Mouse (Mus musculus): ENCODE results near the gene Nr4a1. TPM values are rescaled to one million over a fixed set of nuclear protein-coding genes. Genes with fewer than 3 reads are reported as not detected.
A peak's percentile ranks its signal among the peaks of the same experiment; 100 is the strongest.

Gene Nr4a1
- polyA plus RNA-seq, 1 experiment, result 31.9 TPM

GRCm38 (mm10) chr15:101230995-101231647 is 22.9 kb upstream of the Nr4a1 start:
- TF ChIP-seq CTCF (IDR thresholded peaks at IDR 0.05; ENCODE audit: low read depth, low read length) (peak; percentile 58), POLR2A (IDR thresholded peaks at IDR 0.05; ENCODE audit: insufficient read depth, low read length) (no peak)
- Histone ChIP-seq H3K9ac (ENCODE audit: low read depth, poor library complexity, severe bottlenecking) (peak overlapping the region; percentile 82), H3K9me3 (replicated peaks; ENCODE audit: control insufficient read depth, insufficient read depth, low read length, poor library complexity, severe bottlenecking) (no peaks in the 10 kb centered on the region), H3K4me1 (ENCODE audit: control insufficient read depth, insufficient read depth, low read length) (peaks cover 15% of the 10 kb centered on the region), H3K27me3 (ENCODE audit: control insufficient read depth, insufficient read depth, low read length, poor library complexity, severe bottlenecking) (no peaks in the 10 kb centered on the region), H3K27ac (ENCODE audit: insufficient read depth, low read length) (peak overlapping the region; percentile 10), H3K36me3 (ENCODE audit: control insufficient read depth, insufficient read depth, low read length, poor library complexity, severe bottlenecking) (peaks cover 12% of the 10 kb centered on the region), H3K4me3 (ENCODE audit: low read depth, low read length) (peak overlapping the region; percentile 41)

- peaks cover 12% of the 10 kb centered on the region for H3K36me3 ChIP-seq (ENCODE audit: control insufficient read depth, insufficient read depth, low read length, poor library complexity, severe bottlenecking)
These were observed 22.4 kb upstream of the Nr4a1 start for GRCm38 (mm10) chr15:101231648-101232180.

DNA sequence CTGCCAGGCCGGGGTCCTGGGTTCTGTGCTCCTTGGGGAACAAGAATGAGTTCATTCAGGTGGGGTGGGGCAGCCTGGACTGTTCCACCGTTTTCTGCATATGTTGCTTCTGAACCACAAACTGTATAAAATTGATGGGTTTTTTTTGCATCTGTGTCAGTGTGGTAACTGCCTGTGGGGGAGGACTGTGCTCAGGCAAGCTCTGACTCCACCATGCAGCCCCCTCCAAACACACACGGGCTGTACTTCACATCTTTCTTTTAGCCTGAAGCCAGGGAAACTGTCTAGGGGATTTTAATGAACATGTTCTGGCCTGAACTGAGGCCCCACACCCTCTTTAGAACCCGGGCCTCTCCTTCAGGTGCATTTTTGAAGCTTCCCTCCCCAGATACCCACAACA is 21.5 kb upstream of the Nr4a1 start:
- Histone ChIP-seq H3K9ac (ENCODE audit: low read depth, poor library complexity, severe bottlenecking) (peak overlapping the region; percentile 82), H3K4me1 (ENCODE audit: control insufficient read depth, insufficient read depth, low read length) (peaks cover 15% of the 10 kb centered on the region), H3K4me3 (ENCODE audit: low read depth, low read length) (no peak overlapping the region), H3K9me3 (replicated peaks; ENCODE audit: control insufficient read depth, insufficient read depth, low read length, poor library complexity, severe bottlenecking) (no peaks in the 10 kb centered on the region), H3K27ac (ENCODE audit: insufficient read depth, low read length) (peak overlapping the region; percentile 55), H3K36me3 (ENCODE audit: control insufficient read depth, insufficient read depth, low read length, poor library complexity, severe bottlenecking) (peaks cover 12% of the 10 kb centered on the region), H3K27me3 (ENCODE audit: control insufficient read depth, insufficient read depth, low read length, poor library complexity, severe bottlenecking) (no peaks in the 10 kb centered on the region)
- TF ChIP-seq CTCF (IDR thresholded peaks at IDR 0.05; ENCODE audit: low read depth, low read length) (no peak), POLR2A (IDR thresholded peaks at IDR 0.05; ENCODE audit: insufficient read depth, low read length) (no peak), EP300 (IDR thresholded peaks at IDR 0.05; ENCODE audit: insufficient read depth, low read depth, low read length) (no peak)

More at GRCm38 (mm10) chr15:101231648-101232180, 22.4 kb upstream of the Nr4a1 start:
- H3K27me3 ChIP-seq (ENCODE audit: control insufficient read depth, insufficient read depth, low read length, poor library complexity, severe bottlenecking), result no peaks in the 10 kb centered on the region
- H3K27ac ChIP-seq (ENCODE audit: insufficient read depth, low read length), result peak overlapping the region; percentile 55
- peak overlapping the region; percentile 41 for H3K4me3 ChIP-seq (ENCODE audit: low read depth, low read length)
- H3K9ac ChIP-seq (ENCODE audit: low read depth, poor library complexity, severe bottlenecking), result peak overlapping the region; percentile 82
- no peaks in the 10 kb centered on the region for H3K9me3 ChIP-seq (replicated peaks; ENCODE audit: control insufficient read depth, insufficient read depth, low read length, poor library complexity, severe bottlenecking)
- H3K4me1 ChIP-seq (ENCODE audit: control insufficient read depth, insufficient read depth, low read length), result peaks cover 15% of the 10 kb centered on the region
- TF ChIP-seq POLR2A (IDR thresholded peaks at IDR 0.05; ENCODE audit: insufficient read depth, low read length) (no peak), EP300 (IDR thresholded peaks at IDR 0.05; ENCODE audit: insufficient read depth, low read depth, low read length) (no peak), CTCF (IDR thresholded peaks at IDR 0.05; ENCODE audit: low read depth, low read length) (no peak)

DNA sequence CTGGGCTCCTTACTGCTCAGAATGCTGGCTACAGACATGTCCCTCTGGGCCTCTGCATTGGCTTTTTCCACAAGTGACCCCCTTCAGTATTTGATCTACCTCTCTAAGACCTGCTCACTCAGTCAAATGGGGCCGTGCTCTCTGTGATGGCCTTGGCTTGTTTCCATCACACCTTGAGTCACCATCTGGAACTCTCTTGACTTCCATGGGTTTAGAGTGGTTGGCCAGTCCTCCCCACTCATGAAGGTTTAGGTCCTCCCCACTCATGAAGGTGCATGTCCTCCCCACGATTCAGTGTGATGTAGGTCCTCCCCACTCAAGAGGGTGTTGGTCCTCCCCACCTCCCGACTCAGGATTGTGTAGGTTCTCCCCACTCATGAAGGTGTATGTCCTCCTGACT is 20.9 kb upstream of the Nr4a1 start:
- TF ChIP-seq POLR2A (IDR thresholded peaks at IDR 0.05; ENCODE audit: insufficient read depth, low read length) (no peak), CTCF (IDR thresholded peaks at IDR 0.05; ENCODE audit: low read depth, low read length) (no peak), EP300 (IDR thresholded peaks at IDR 0.05; ENCODE audit: insufficient read depth, low read depth, low read length) (no peak)
- H3K4me3 ChIP-seq (ENCODE audit: low read depth, low read length), result no peak overlapping the region
- H3K36me3 ChIP-seq (ENCODE audit: control insufficient read depth, insufficient read depth, low read length, poor library complexity, severe bottlenecking), result peaks cover 12% of the 10 kb centered on the region
- H3K9me3 ChIP-seq (replicated peaks; ENCODE audit: control insufficient read depth, insufficient read depth, low read length, poor library complexity, severe bottlenecking), result no peaks in the 10 kb centered on the region
- no peak overlapping the region for H3K9ac ChIP-seq (ENCODE audit: low read depth, poor library complexity, severe bottlenecking)
- H3K4me1 ChIP-seq (ENCODE audit: control insufficient read depth, insufficient read depth, low read length), result peaks cover 15% of the 10 kb centered on the region
- no peaks in the 10 kb centered on the region for H3K27me3 ChIP-seq (ENCODE audit: control insufficient read depth, insufficient read depth, low read length, poor library complexity, severe bottlenecking)
- H3K27ac ChIP-seq (ENCODE audit: insufficient read depth, low read length), result peak overlapping the region; percentile 55

DNA sequence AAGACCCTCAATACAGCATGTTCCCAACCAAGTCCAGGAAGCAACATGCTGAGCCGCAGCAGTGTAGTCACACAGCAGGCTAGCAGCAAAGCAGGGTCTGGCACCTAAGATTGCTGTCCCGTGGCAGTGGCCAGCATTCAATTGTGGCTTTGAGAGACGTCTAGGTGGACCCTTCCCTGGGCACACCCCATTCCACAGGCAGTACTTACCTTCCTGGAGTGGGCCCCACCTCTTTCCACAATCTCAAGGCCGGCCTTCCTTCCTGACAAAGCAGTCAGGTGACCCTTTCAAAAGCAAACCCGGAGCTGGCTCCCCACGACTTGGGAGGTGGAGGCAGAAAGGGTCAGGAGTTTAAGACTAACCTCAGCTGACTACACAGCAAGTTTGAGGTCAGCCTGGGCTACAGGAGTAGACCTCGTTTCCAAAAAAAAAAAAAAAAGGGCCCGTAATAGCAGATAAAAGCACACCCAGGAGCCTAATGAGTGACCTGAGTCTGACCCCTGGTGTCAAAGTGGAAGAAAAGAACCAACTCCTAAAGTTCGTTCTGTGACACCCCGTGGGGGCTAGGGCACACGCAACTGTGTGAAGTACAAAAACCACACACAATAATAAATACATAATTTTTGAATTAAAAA is 20.3 kb upstream of the Nr4a1 start:
- H3K36me3 ChIP-seq (ENCODE audit: control insufficient read depth, insufficient read depth, low read length, poor library complexity, severe bottlenecking), result peaks cover 12% of the 10 kb centered on the region
- no peak for TF ChIP-seq CTCF (IDR thresholded peaks at IDR 0.05; ENCODE audit: low read depth, low read length)
- no peak for TF ChIP-seq POLR2A (IDR thresholded peaks at IDR 0.05; ENCODE audit: insufficient read depth, low read length)
- TF ChIP-seq EP300 (IDR thresholded peaks at IDR 0.05; ENCODE audit: insufficient read depth, low read depth, low read length), result peak; percentile 85
- no peaks in the 10 kb centered on the region for H3K27me3 ChIP-seq (ENCODE audit: control insufficient read depth, insufficient read depth, low read length, poor library complexity, severe bottlenecking)
- H3K4me3 ChIP-seq (ENCODE audit: low read depth, low read length), result no peak overlapping the region
- peaks cover 18% of the 10 kb centered on the region for H3K4me1 ChIP-seq (ENCODE audit: control insufficient read depth, insufficient read depth, low read length)
- no peak overlapping the region for H3K9ac ChIP-seq (ENCODE audit: low read depth, poor library complexity, severe bottlenecking)
- H3K9me3 ChIP-seq (replicated peaks; ENCODE audit: control insufficient read depth, insufficient read depth, low read length, poor library complexity, severe bottlenecking), result no peaks in the 10 kb centered on the region
- peak overlapping the region; percentile 80 for H3K27ac ChIP-seq (ENCODE audit: insufficient read depth, low read length)

Data from ES-Bruce4 (cell line).